Mouse (Mus musculus) regulatory T cell (primary cell): ENCODE results near the gene Tgfbr2.

Source experiments
- in situ Hi-C: fragments of 300-600 bp; cut with MboI, MseI; formaldehyde crosslinking; loops from one replicate; pipeline ENCODE4 v1.15.1; 2025; ENCODE audit warnings: high pct_unique_total_duplicates

The Tgfbr2 gene

DNA sequence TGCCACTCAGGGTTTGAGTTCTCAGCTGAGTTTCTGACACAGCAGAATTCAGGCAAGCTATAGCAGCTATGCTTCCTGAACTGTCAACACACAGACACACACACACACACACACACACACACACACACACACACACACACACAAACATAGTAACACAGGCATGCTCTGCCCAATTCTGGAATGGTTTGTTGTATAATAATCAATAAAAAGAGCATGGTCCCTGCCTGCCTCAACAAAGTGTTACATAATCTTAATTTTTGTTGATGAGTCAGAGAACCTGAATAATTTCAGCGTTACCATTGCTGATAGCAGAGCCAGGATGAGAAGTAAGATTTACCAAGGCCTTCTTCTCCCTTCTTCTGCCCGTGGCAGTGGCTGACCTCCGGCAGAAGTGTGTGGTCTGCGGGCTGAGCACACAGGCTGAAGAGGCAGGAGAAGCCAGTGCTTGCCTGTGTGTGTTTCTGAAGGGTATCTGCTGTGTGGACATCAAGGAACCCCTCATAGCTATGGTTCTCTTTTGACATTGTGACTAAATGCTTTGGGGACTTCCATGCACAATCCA, 18.8 kb upstream of the Tgfbr2 start:
- in situ Hi-C loops: no loop called here

DNA sequence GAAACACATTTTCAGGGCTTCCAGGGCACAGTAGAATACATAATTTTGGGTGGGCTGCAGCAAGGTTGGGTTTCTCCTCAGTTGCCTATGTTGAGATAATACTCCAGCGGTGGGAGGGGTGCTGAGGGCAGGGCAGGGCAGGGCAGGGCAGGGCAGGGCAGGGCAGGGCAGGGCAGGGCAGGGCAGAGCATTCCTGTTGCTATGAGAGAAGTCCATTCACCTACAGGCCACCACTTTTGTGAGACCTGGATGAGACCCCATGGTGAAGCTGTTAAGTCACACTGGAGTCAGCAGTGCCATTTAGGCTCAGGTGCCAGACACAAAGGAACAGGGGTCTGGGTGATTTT, 18.3 kb upstream of the Tgfbr2 start:
- in situ Hi-C loops: no loop called here

DNA sequence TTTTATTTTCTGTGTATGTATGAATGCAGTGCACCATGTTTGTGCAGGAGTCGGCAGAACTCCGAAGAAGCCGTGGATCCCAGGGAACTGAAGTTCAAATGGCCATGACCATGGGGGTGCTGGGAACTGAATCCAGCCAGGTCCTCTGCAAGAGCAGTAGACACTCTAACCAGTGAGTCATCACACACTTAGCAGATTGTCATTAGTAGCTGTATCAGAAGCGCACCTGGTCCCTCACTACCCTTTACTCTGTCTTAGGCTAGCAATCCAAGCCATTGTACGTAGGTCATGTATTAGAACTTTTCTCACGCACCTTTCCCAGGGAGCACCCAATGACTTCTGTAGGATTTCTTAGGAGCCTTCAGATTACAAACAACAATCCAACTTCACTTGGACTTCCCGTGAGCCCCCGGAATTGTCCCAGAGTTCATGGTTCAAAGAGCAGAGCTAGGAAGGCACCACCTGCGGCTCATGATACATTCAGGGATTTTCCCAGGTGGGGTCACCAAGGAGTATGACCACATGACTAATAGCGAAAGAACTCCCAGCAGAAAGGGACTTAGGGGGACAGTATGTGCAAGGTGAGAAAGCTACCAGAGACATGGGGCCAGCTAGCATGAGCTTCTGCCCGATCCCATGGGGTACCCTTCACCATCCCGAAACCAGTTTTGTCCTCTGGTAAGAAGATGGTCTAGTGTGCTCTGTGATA, 17.8 kb upstream of the Tgfbr2 start:
- in situ Hi-C loops: no loop called here

DNA sequence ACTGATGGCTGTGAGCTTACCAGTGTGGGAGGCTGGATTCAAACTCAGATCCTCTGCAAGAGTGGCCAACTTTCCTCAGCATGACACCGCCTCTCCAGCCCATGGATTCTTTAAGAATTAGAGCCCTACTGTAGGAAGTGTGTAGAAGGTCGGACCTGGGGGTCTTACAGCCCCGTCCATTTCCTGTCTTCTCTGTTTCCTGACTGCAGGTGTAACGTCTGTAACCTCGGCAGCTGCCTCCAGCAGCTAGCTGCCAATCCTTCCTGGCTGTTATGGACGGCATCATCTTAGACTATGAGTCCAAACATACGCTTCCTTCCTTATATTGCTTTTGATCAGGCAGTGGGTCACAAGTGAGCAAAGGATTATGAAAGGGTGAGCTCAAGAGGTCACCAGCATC, 17.1 kb upstream of the Tgfbr2 start:
- in situ Hi-C loops: no loop called here

DNA sequence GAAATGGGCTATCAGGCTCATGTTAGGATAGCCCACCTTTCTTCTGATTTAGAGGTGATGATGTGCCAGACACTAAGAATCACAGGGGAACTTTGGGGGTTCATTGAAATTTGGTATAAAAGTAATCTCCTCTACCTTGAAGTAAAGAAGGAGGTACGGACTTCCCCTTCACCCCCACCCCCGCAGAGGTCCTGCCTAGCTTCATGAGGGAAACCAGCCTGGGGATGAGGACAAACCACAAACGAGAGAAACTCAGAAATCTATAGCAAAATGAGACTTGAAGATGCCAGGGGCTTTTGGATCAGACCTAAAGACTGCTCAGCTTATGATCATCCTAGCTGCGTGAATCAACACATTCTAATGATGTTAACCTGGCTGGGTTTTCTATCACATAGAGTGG, 14.7 kb upstream of the Tgfbr2 start:
- in situ Hi-C loops: no loop called here

DNA sequence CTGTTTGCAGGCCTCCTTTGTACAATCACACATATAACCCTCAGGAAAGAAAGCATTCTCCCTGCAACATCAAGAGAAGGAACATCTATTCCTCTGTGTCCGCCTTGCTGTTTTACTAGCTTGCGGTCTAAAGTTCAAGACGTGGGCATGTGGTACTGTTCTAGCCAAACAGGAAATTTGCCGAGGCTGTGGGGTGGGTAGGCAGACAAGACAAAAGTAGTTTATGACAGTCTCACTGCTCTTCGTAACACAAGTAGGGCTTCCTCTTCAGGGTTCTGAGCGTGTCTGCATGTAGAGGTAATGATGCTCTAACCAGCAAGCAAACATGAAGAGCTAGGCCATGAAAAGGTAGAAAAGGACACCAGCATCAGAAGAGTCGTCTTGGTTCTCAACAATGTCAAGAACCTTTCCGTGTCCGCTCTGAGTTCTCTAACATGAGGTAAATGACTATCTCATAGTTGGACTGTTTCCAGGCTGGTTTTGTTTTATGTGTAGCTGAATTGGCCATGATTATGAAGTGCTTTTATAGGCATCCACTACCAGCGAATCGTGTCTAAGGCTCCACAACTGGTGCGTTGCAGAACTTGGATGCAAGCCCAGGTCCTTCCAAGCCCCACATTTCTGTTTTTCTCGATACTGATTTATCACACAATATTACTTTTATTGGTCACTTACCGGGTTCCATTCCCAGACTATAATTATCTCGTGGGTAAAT, 13.9 kb upstream of the Tgfbr2 start:
- in situ Hi-C loops: no loop called here

DNA sequence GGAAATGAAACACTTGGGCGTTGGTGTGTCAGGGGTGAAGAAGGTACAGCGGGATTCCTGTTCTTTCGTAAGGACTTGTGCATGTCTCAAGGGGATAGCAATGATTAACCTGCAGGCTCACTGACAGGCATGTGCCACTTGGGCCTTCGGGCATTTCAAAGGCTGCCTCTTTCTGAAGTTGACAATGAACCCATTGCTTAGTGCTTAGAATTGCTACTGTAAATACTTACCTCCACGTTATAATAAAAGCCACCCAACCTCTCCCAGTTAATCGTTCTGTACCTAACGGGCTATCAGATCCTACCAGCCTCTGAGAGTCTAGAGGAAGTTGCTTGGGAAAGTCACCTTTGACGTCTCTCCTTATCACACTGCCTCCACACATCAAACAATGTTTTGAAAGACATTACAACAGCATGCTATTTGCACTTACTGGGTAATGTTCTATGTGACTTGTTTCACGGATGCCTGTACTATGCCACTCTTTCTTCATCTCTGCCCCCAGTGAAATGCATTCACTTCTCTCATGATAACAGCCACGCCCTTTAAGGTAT, 12.1 kb upstream of the Tgfbr2 start:
- in situ Hi-C loops: no loop called here

DNA sequence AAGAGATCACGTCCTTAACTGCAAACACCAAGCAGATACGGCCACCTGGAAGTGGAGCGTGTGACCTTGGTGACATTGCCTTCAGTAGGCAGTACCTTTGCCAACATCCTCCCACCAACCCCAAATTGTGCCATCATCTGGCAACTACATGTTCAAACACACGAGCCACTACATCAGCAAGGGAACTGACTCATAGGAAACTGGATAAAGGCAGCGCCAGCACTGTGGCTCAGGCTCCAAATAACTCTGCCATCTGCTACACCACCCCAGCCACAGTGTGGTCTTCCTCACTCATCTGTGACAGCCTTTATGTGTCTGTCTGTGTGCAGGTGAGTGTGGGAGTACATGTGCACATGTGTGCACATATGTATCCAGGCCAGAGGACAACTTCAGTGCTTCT, 9.7 kb upstream of the Tgfbr2 start:
- in situ Hi-C loops: no loop called here

DNA sequence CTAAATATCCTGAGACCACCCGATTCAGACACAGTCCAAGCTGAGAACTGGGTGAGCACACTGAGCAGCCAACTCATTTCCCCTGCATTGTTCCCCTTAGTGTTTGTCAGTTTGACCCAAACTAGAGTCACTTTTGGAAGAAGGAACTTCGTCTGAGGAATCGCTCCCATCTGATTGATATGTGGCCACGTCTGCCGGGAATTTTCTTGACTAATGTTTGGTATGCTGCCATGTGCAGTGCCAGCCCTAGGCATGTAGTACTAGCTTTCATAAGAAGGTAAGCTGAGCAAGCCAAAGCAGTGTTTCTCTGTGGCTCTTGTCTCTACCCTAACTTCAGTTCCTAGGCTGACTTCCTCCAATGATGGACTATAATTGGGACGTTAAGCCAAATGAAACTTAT, 7.9 kb upstream of the Tgfbr2 start:
- in situ Hi-C loops: no loop called here

DNA sequence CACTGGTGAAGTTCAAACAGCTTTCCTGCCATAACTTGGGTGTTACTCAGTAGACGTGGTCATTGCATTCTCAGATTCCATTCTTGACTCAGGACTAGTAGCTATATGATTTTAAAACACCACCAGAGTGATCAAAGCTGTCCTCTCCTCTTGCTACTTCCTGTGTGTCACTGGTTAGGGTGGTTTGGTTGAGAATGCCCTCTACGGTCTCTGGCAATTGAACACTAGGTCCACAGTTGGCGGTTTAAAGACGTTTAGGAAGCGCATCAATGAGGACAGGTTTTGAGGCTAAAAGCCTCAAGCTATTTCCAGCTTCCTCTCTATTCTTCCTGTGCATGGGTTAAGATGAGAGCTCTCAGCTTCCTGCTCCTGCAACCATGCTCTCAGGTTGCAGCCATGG, 6.4 kb upstream of the Tgfbr2 start:
- in situ Hi-C loops: no loop called here

DNA sequence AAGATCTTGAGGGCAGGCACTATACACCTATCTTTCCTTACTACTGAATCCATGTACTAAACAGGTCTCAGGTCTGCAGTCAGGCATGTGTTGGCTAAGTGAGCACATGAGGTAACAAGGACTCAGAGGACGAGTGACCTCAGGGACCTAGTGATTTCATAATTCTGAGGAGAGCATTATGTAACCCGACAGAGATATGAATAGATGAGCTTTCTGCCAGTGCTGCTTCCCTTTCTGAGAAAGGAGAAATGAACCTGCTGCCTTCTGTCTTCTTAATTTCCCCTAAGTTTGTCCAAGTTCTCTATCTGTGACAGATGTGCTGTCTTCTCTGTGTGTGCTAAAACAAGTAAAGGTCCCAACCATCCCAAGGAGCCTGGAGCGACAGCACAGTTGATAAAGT, 3.0 kb upstream of the Tgfbr2 start:
- in situ Hi-C loops: loop anchor here (5.0 kb wide), 2 partner anchors 64 to 159 kb away; no protein-coding TSS in a partner anchor

DNA sequence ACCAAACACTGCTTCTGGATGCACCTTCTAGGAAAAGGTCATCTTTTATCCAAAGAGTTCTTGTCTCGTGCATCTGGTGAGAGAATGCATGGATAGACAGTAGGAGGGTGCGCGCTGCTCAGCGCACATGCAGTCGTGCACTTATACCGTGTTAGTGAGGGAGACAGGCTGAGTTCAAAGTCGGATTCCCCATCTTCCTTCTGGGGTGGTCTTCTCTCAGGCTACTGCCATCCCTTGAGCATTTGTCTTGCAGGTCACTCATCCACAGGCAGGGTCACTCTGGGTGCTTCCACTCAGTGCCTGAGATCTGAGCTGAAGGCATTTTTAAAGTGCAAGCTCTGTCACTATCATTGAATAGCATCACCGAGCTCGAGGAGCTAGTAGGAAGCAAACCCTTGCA, 1.9 kb upstream of the Tgfbr2 start:
- in situ Hi-C loops: loop anchor here (5.0 kb wide), 2 partner anchors 65 to 160 kb away; no protein-coding TSS in a partner anchor

DNA sequence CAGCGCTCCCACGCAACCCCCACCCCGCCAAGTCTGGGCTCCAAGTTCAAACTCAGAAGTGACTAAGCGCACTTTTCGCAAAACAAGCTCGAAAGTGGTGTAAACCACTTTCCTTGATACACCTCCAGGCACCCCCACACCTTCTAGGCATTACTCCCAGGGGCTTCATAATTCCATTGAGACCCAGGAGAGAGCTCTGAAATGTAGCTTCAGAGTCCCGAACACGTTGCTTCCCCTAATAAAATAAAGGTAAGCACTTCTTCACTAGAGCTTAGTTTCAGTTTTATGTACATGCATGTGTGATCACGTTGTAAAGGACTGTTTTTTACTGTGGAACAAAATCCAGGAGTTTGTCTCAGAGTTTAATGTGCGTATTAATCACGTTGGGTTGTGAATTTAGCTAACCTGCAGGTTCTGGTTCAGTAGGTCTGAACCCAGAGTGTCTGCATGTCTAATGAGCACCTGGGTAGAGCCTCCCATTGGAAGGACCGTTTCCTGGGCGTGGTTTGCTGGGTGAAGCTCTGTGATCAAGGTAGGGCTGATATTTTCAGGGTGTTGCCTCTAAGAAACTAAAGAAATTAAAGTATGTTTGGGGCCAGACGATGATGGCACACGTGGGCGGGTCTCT, 442 bp upstream of the Tgfbr2 start:
- in situ Hi-C loops: loop anchor here (5.0 kb wide), 2 partner anchors 67 to 162 kb away; no protein-coding TSS in a partner anchor

DNA sequence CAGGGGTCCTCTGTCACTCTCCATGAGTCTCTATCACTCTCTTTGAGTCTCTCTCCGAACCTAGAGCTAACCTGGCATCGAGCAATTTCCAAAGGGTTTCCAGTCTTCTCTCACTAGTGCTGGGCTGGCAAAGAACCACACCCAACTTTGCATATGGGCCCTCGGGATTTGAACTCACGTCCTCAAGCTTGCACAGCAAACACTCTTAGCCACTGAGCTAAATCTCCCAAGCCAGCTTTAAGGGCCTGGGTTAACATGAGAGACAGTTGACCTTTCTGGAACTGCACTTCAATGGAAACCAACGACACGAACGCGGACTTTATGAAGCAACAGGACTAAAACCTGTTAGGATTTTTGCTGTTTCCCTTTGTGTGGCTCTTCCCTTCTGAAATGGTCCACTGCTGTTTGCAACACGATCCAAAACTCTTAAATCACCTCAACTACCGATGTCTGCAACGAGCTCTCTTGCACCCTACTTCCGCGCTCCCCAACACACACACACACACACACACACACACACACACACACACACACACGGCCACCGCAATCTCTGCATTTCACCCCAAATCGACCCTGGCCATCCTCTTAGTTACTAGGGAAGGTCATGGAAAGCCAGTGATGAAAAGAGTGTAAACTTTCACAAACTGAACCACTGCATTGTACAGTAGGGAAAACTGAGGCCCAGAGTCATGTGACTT, 1.5 kb downstream of the Tgfbr2 start:
- in situ Hi-C loops: loop anchor here (5.0 to 25.0 kb wide), 3 partner anchors 36 to 1686 kb away; no protein-coding TSS in a partner anchor

DNA sequence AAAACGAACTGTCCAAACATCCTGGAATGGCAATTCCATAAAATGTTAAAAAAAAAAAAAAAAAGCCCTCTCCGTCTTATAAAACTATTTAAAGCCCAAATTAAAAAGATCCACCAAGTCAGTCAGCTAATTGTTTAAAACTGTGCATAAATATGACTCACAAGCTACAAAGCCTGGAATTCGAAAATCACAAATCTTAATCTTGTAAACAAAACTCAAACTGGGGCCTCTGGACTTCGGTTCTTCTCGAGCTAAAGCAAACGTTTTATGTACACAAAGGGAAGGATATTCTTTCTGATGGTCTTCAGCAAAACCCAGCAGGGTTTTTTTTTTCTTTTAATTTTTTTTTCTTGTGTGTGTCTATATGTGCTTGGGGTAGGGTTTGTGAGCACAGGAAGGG, 2.1 kb downstream of the Tgfbr2 start:
- in situ Hi-C loops: loop anchor here (5.0 to 25.0 kb wide), 3 partner anchors 36 to 1686 kb away; no protein-coding TSS in a partner anchor

DNA sequence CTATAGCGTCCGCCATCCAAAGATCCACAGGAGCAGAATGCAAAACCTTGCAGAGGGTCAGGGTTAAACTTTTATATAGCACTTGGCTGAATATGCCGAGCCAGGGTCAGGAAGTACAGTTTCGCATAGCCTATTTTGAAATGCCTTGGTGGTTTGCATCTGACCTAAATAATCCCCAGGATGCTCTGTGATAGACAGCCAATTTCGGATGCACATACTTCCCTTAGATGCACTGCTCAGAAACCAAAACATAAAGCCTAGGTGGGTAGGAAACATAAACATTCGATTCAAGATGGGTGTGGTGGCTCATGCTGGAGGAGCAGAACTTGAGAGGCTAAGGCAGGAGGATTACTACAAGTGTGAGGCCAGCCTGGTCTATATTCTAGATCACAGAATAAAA, 6.1 kb downstream of the Tgfbr2 start:
- in situ Hi-C loops: loop anchor here (25.0 kb wide), 2 partner anchors 1407 to 1682 kb away; no protein-coding TSS in a partner anchor

DNA sequence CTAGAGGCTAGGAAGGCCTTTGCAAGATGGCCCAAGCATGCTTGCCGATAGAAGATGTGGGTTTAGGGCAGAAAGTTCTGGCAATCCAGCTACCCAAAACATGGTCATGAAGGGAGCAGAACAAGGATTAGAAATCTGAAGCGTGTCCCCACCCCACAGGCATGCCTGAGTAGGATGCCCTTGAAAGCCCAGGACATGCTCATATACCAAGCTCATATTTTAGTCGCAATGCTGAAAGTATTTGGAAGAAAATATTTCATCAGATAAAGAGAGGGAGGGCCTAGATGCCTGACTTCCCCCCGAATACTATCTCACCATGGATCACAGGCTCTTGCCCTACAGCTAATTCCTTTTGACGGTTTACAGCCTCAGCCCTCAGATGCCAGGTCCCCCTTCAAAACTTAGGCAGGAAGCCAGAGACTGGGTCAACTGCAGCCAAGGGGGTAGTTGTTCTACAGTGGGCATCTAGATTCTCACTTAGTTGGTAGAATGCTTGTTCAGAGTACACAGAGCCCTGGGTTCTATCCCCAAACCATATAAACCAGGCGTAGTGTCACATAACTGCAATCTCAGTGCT, 7.8 kb downstream of the Tgfbr2 start:
- in situ Hi-C loops: loop anchor here (25.0 kb wide), 2 partner anchors 1405 to 1680 kb away; no protein-coding TSS in a partner anchor

DNA sequence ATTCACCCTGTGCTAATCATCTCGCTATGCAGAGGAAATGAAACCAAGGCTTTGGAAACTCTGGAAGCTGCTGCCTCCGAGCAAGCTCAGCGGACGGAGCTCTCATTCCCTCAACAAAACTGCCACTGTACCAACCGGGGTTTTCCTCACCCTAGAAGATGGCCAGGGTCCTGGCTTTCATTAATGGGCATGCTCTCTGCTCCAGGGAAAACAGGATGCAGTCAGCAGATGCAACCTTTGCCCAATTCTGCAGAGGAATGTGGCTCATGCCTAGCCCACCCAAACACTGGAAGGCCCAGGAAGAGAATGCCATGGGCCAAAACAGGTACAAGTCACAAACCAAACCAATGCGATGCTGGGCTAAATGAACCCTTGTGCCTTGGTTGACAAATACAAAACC, 8.8 kb downstream of the Tgfbr2 start:
- in situ Hi-C loops: loop anchor here (25.0 kb wide), 2 partner anchors 1404 to 1679 kb away; no protein-coding TSS in a partner anchor

DNA sequence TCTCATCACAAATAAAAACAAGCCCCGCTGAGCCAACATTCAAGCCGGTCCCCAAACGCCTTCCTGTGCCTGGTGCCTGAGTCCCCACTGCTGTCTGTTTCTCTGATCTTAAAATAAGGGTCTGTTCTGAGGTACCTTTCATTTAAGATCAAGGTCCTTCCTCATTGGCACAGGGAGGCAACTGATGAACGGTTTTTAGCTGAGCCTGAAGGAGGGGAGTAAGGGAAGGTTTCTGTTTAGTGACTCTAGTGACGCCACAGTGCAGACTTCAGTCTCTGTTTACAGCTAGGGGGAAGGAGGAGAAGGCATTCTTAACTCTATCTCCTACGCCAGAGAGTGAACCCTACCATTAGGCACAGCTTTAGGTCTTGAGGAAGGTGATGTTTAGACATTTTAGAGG, 11.3 kb downstream of the Tgfbr2 start:
- in situ Hi-C loops: loop anchor here (25.0 kb wide), 2 partner anchors 1402 to 1677 kb away; no protein-coding TSS in a partner anchor

DNA sequence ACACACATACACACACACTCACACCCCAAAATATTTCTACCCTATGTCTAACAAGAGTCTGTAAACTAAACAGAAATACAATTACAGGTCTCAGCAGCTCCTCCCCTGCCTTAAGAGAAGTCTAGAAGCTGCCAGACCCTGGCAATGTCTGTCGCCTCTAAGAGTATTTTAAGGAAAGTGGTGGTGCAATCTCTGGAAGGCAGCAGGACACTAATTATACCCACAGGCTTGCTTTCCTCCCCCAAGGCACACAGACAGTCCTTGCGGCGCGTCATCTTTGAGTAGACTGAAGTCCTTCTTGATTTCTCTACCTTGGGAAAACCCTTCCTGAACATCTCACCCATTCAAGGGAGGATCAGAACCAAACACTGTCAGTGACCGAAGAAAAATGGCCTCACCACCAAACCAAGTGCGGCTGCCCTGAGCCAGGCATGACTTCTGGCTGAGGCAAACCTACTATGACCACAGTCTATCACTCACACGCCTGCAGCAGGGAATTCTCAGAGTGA, 12.2 kb downstream of the Tgfbr2 start:
- in situ Hi-C loops: loop anchor here (25.0 kb wide), 2 partner anchors 1401 to 1676 kb away; no protein-coding TSS in a partner anchor
